Mouse (Mus musculus) olfactory bulb, adult 2 months (tissue): Measurements from ENCODE around the gene Sugt1.

ENCODE experiments used
- CTCF ChIP-seq: fragments of 200-500 bp; IDR thresholded peaks from 2 replicates; pipeline ENCODE4 v1.5.1; 2012; ENCODE audit warnings: low read depth, mild to moderate bottlenecking, low read length, moderate library complexity; ENCODE audit not compliant: insufficient read depth
- POLR2A ChIP-seq: fragments of 200-500 bp; IDR thresholded peaks from 2 replicates; pipeline ENCODE4 v1.6.1; 2012; ENCODE audit warnings: mild to moderate bottlenecking, low read depth, low read length, moderate library complexity; ENCODE audit not compliant: insufficient read depth

DNA sequence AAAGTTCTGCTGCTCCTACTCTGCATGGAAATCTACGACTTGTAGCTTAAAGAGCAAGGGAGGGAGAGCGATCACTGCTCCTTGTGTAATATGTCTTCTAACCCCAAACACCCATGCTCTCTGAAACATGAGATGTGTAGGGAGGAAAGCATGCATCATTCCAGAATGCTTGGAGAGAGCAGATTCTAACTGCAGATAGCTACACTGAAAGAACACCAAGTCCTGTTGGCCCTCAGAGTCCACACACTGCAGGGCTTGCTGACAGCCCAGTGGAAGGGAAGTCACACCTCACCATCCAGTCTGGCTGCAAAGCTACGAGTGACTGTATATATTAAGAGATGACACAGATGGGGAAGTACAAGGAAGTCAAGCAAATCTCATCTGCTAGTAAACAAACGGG is 65.2 kb downstream of the Sugt1 start:
- TF ChIP-seq POLR2A (no peak), CTCF (no peak)
